ENCODE assay signal across 29 mouse cellular contexts in the genomic region with DNA sequence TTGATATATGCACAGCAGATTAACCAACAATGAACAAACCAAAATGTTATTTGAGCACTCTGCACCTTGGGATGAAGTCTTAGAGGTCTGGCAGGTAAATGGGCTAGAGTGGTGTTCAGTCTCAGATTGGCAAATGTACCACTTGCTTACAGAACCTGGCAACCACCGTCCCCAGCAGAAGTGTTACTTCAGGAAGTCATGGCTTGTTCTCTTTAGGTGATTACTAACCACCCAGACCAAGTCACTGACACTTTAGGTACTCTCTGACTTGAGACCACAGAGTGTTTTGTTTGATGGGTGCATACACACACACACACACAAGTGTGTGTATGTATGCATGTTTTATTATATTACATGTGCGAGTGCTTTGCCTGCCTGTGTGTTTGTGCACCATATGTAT. TPM values are rescaled to one million over a fixed set of nuclear protein-coding genes. Genes with fewer than 3 reads are reported as not detected.
DNase-seq lines count a peak whose midpoint lies in the region; ATAC-seq and TF ChIP-seq lines count a peak whose summit lies in the region.
"Had no signal": no experiment of that assay in that cellular context is flagged by ENCODE, and none has a peak within 500 bp of the region (broad histone marks: within the 10 kb centered on the region; RNA-seq: fewer than 3 reads in every experiment).

No protein-coding gene starts in this region.

- no peaks in the 10 kb centered on the region for H3K27me3 ChIP-seq in midbrain, embryonic 10.5 days (ENCODE audit: low read depth, poor library complexity, severe bottlenecking)
- H3K27me3 ChIP-seq: embryonic facial prominence, embryonic 13.5 days; forebrain, embryonic 13.5 days; heart, embryonic 12.5 days; heart, embryonic 15.5 days had no signal

- TF ChIP-seq POLR2A in embryonic fibroblast, embryonic 13.5 days (IDR thresholded peaks at IDR 0.05; ENCODE audit: low read depth, low read length): no peak

- ATAC-seq in activated CD4-positive, CD25-positive, alpha-beta regulatory T cell, adult 4 months: peak; percentile 29
- ATAC-seq in inflammation-experienced regulatory T-cells, adult 6 months: peak; percentile 35
- ATAC-seq: forebrain, embryonic 13.5 days; forebrain, embryonic 16.5 days; hindbrain, postnatal 0 days had no signal

- DNase-seq in gastrocnemius, adult 2 months: no peak
- DNase-seq in gastrocnemius, postnatal 14 days: no peak
- no peak for DNase-seq in left cerebral cortex, postnatal 10 days (ENCODE audit: extremely low spot score in 1 of 2, low spot score in 2 of 2)
- DNase-seq in midbrain, embryonic 10.5 days (ENCODE audit: low spot score): no peak
- no peak for DNase-seq in cerebellum, adult 9-10 months
- DNase-seq: adrenal gland, postnatal 10 days; adrenal gland, postnatal 36 days; cerebellum, adult 11-12 months; cerebellum, adult 8-10 months; cerebellum, postnatal 14 days; embryo, embryonic 11 days; gastrocnemius, postnatal 25 days; heart, postnatal 10 days; heart, postnatal 4 days; kidney, adult 18-20 months had no signal

- TF ChIP-seq CTCF in gastrocnemius, adult 2 months (IDR thresholded peaks at IDR 0.05): no peak
- no peak for TF ChIP-seq CTCF in embryonic fibroblast, embryonic 13.5 days (IDR thresholded peaks at IDR 0.05; ENCODE audit: borderline replicate concordance, insufficient read depth, low read length)

- peak overlapping the region; percentile 76 for H3K27ac ChIP-seq in gastrocnemius, adult 2 months
- H3K27ac ChIP-seq in embryonic fibroblast, embryonic 13.5 days (ENCODE audit: insufficient read depth, low read length): 0 out of 2 replicates have a peak overlapping the region, but pooled peaks have one; percentile 42
- no peak overlapping the region for H3K27ac ChIP-seq in midbrain, embryonic 10.5 days (replicated peaks)
- H3K27ac ChIP-seq: embryonic facial prominence, embryonic 10.5 days; embryonic facial prominence, embryonic 13.5 days; forebrain, embryonic 10.5 days; forebrain, embryonic 13.5 days; heart, embryonic 15.5 days; hindbrain, embryonic 14.5 days; hindbrain, postnatal 0 days had no signal

- WGBS in midbrain, embryonic 10.5 days: 94% methylated on average over 2 of the region's 2 CpGs

- no peaks in the 10 kb centered on the region for H3K36me3 ChIP-seq in midbrain, embryonic 10.5 days
- H3K36me3 ChIP-seq: embryonic facial prominence, embryonic 10.5 days; embryonic facial prominence, embryonic 13.5 days; forebrain, embryonic 10.5 days; heart, embryonic 12.5 days; heart, embryonic 15.5 days had no signal

- peaks cover 7% of the 10 kb centered on the region; the same call in 1 of the 2 replicates for H3K4me1 ChIP-seq in embryonic fibroblast, embryonic 13.5 days (ENCODE audit: control insufficient read depth, insufficient read depth, low read length)
- H3K4me1 ChIP-seq in midbrain, embryonic 10.5 days: 0 out of 2 replicates have a peak, but pooled peaks cover under 1% of the 10 kb centered on the region
- H3K4me1 ChIP-seq: embryonic facial prominence, embryonic 10.5 days; embryonic facial prominence, embryonic 13.5 days; forebrain, embryonic 10.5 days; forebrain, embryonic 13.5 days; heart, embryonic 12.5 days; heart, embryonic 15.5 days had no signal

- no peak overlapping the region for H3K4me3 ChIP-seq in gastrocnemius, adult 2 months
- no peak overlapping the region for H3K4me3 ChIP-seq in embryonic fibroblast, embryonic 13.5 days (ENCODE audit: insufficient read depth, low read length)
- H3K4me3 ChIP-seq in midbrain, embryonic 10.5 days: no peak overlapping the region
- H3K4me3 ChIP-seq: embryonic facial prominence, embryonic 10.5 days; embryonic facial prominence, embryonic 13.5 days; forebrain, embryonic 10.5 days; forebrain, embryonic 13.5 days; heart, embryonic 12.5 days; heart, embryonic 15.5 days had no signal

- H3K9me3 ChIP-seq in midbrain, embryonic 10.5 days (replicated peaks): no peaks in the 10 kb centered on the region
- H3K9me3 ChIP-seq: embryonic facial prominence, embryonic 10.5 days; embryonic facial prominence, embryonic 13.5 days; forebrain, embryonic 10.5 days; forebrain, embryonic 13.5 days; heart, embryonic 15.5 days had no signal

- intact Hi-C loops in gastrocnemius, adult 2 months (cut with DNase I): no loop called here
- intact Hi-C loops in gastrocnemius, postnatal 14 days (cut with DNase I; ENCODE audit: low total_unique reads): no loop called here
- intact Hi-C loops in left cerebral cortex, postnatal 10 days (cut with DNase I): no loop called here

RNA-seq across cellular contexts. Expression of a gene that starts 31.6 kb away (rescaled TPM):
- 1 to 10 TPM; 2.5 to 3.0 TPM for total RNA-seq in gastrocnemius, adult 2 months (2021)
- total RNA-seq in gastrocnemius, postnatal 14 days (2021): 1 to 10 TPM; 2.9 to 4.0 TPM
- polyA plus RNA-seq in activated CD4-positive, CD25-positive, alpha-beta regulatory T cell, adult 4 months (2017; shearing (Covaris generic)): 100 to 1,000 TPM in 1 of 2 experiments, 10 to 100 TPM in 1; 87.9 to 139 TPM
- polyA plus RNA-seq in embryonic fibroblast, embryonic 13.5 days (2011; ENCODE audit: insufficient read length, low read depth, missing spikeins): 30.2 and 40.7 TPM in 2 replicates
- polyA plus RNA-seq in inflammation-experienced regulatory T-cells, adult 6 months (2017; shearing (Covaris generic)): 100 to 1,000 TPM in 1 of 3 experiments, 10 to 100 TPM in 2; 83.9 to 124 (median 98.2) TPM
- total RNA-seq in left cerebral cortex, postnatal 10 days (2021): 1 to 10 TPM; 2.8 to 3.6 TPM
- polyA plus RNA-seq in midbrain, embryonic 10.5 days (2016; fragmentation: Nextera tagmentation; extraction: Ambion mirVana): 2.6 and 3.0 TPM in 2 replicates

RNA-seq across cellular contexts. Expression of a gene that starts 36.7 kb away (rescaled TPM):
- under 1 TPM in 1 of 2 experiments, not detected in 1; 0.10 TPM for total RNA-seq in gastrocnemius, adult 2 months (2021)
- total RNA-seq in gastrocnemius, postnatal 14 days (2021): under 1 TPM; 0.08 to 0.09 TPM
- polyA plus RNA-seq in activated CD4-positive, CD25-positive, alpha-beta regulatory T cell, adult 4 months (2017; shearing (Covaris generic)): 10 to 100 TPM in 1 of 2 experiments, 1 to 10 TPM in 1; 6.3 to 14.2 TPM
- polyA plus RNA-seq in embryonic fibroblast, embryonic 13.5 days (2011; ENCODE audit: insufficient read length, low read depth, missing spikeins): not detected in 2 replicates
- 10 to 100 TPM; 10.4 to 16.8 (median 14.5) TPM for polyA plus RNA-seq in inflammation-experienced regulatory T-cells, adult 6 months (2017; shearing (Covaris generic))
- under 1 TPM; 0.83 to 0.99 TPM for total RNA-seq in left cerebral cortex, postnatal 10 days (2021)
- polyA plus RNA-seq in midbrain, embryonic 10.5 days (2016; fragmentation: Nextera tagmentation; extraction: Ambion mirVana): not detected in 2 replicates
- total RNA-seq: gastrocnemius, adult 18-20 months had no signal
- polyA plus RNA-seq: embryonic facial prominence, embryonic 10.5 days; heart, embryonic 12.5 days; intestine, embryonic 16.5 days had no signal
